Mouse (Mus musculus): ENCODE results near the gene Dync1i1. TPM values are rescaled to one million over a fixed set of nuclear protein-coding genes. Genes with fewer than 3 reads are reported as not detected.
A peak's percentile ranks its signal among the peaks of the same experiment; 100 is the strongest.

Dync1i1 gene
- polyA plus RNA-seq, 1 experiment = 202 TPM

GRCm38 (mm10) chr6:5966376-5966775 lies 240.9 kb downstream of the Dync1i1 start:
- H3K4me1 ChIP-seq (ENCODE audit: control insufficient read depth, insufficient read depth, low read length) = 0 out of 2 replicates have a peak, but pooled peaks cover 4% of the 10 kb centered on the region
- no peaks in the 10 kb centered on the region for H3K27me3 ChIP-seq (ENCODE audit: control insufficient read depth, insufficient read depth, low read length)
- 85% methylated on average over 7 of the region's 7 CpGs for WGBS
- H3K4me3 ChIP-seq (replicated peaks; ENCODE audit: insufficient read depth, low read depth, low read length) = no peak overlapping the region
- TF ChIP-seq CTCF (IDR thresholded peaks at IDR 0.05; ENCODE audit: borderline replicate concordance, insufficient read depth, low read depth, low read length) (no peak), POLR2A (IDR thresholded peaks at IDR 0.05; ENCODE audit: borderline replicate concordance, insufficient read depth, low read length) (no peak)
- H3K27ac ChIP-seq (ENCODE audit: insufficient read depth, low read length) = no peak overlapping the region
- DNase-seq = no peak

DNA sequence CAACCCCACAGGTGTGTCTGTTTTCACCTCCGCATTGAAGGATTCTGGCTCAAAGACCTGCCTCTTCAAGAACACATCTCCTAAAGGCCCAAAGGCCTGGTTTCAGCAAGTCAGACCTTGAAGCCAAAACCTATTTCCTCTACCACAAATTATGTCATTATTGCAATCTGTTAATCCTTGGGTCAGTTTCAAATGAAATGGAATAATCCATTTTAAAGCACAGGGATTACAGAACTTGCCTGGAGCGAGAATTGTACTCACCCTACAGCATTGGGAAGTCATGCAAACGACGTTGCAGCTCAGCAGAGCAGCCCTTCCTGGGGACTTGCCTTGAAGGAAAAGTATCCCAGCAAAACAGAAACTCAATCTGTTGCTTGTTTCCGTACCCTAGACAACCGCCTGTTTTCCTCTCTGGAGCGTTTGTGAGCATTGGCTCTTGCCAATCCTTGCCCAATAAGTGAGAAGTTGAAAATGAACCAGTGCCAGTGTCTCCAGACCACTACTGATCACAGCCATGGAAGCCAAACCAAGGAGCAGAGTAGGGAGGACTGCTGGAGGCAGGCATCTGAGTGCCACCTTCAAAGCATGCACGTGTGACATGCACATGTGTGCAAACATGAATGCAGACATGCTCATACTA lies 241.5 kb downstream of the Dync1i1 start:
- no peak overlapping the region for H3K4me3 ChIP-seq (replicated peaks; ENCODE audit: insufficient read depth, low read depth, low read length)
- TF ChIP-seq CTCF (IDR thresholded peaks at IDR 0.05; ENCODE audit: borderline replicate concordance, insufficient read depth, low read depth, low read length) (no peak), POLR2A (IDR thresholded peaks at IDR 0.05; ENCODE audit: borderline replicate concordance, insufficient read depth, low read length) (no peak)
- WGBS = 43% methylated on average over 8 of the region's 8 CpGs
- no peak overlapping the region for H3K27ac ChIP-seq (ENCODE audit: insufficient read depth, low read length)
- 0 out of 2 replicates have a peak, but pooled peaks cover 4% of the 10 kb centered on the region for H3K4me1 ChIP-seq (ENCODE audit: control insufficient read depth, insufficient read depth, low read length)
- DNase-seq = peak in 1 of 2 experiments; percentile 19
- H3K27me3 ChIP-seq (ENCODE audit: control insufficient read depth, insufficient read depth, low read length) = no peaks in the 10 kb centered on the region

DNA sequence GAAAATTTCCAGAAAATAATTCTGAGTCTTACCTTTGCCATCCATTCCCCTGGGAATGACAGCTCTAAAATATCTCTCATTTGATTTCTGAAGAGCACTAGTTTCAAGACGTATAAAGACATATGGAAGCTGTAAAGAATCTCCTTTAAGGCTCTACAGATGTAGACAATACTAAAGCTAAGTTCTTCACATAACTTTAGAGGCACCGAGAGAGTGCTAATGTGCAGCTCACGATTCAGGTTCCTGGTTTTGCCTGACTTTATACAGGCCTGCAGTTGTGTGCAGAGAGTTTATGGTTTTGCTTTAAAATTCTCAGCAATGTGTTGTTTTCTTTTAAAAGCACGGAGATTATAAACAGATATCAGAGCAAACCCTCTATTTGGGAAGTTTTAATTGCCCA lies 242.1 kb downstream of the Dync1i1 start:
- DNase-seq = no peak

GRCm38 (mm10) chr6:5969613-5970012 lies 244.2 kb downstream of the Dync1i1 start:
- WGBS = 94% methylated on average over 8 of the region's 8 CpGs
- no peak for DNase-seq
- Histone ChIP-seq H3K4me1 (ENCODE audit: control insufficient read depth, insufficient read depth, low read length) (0 out of 2 replicates have a peak, but pooled peaks cover 4% of the 10 kb centered on the region), H3K27ac (ENCODE audit: insufficient read depth, low read length) (no peak overlapping the region), H3K4me3 (replicated peaks; ENCODE audit: insufficient read depth, low read depth, low read length) (no peak overlapping the region), H3K27me3 (ENCODE audit: control insufficient read depth, insufficient read depth, low read length) (no peaks in the 10 kb centered on the region)
- TF ChIP-seq POLR2A (IDR thresholded peaks at IDR 0.05; ENCODE audit: borderline replicate concordance, insufficient read depth, low read length) (no peak), CTCF (IDR thresholded peaks at IDR 0.05; ENCODE audit: borderline replicate concordance, insufficient read depth, low read depth, low read length) (no peak)

More for the DNA sequence above, 242.1 kb downstream of the Dync1i1 start:
- TF ChIP-seq POLR2A (IDR thresholded peaks at IDR 0.05; ENCODE audit: borderline replicate concordance, insufficient read depth, low read length) = no peak
- no peak overlapping the region for H3K4me3 ChIP-seq (replicated peaks; ENCODE audit: insufficient read depth, low read depth, low read length)
- no peaks in the 10 kb centered on the region for H3K27me3 ChIP-seq (ENCODE audit: control insufficient read depth, insufficient read depth, low read length)
- H3K4me1 ChIP-seq (ENCODE audit: control insufficient read depth, insufficient read depth, low read length) = 0 out of 2 replicates have a peak, but pooled peaks cover 4% of the 10 kb centered on the region
- 91% methylated on average over 4 of the region's 4 CpGs for WGBS
- no peak overlapping the region for H3K27ac ChIP-seq (ENCODE audit: insufficient read depth, low read length)

DNA sequence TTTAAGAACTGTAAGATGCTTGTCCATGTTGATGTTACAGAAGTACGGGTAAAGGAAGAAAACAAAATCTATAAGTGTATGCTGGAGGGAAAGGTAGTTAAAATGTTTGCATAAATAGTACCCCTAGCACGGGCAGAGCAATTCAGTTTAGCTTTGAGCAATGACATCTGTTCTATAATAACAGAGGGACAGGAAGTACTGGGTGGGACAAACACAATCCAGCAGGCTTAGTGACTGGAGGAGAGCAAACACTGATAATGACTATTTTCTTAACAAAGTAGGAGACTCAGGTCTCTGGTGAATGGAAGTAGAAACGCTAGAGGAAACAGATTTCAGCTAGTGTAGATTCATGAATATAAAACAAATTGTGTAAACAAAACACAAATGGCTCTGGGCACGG lies 250.8 kb downstream of the Dync1i1 start:
- H3K4me3 ChIP-seq (replicated peaks; ENCODE audit: insufficient read depth, low read depth, low read length) = no peak overlapping the region
- 79% methylated on average over 4 of the region's 4 CpGs for WGBS
- no peaks in the 10 kb centered on the region; the same call in 1 of the 2 replicates for H3K27me3 ChIP-seq (ENCODE audit: control insufficient read depth, insufficient read depth, low read length)
- H3K4me1 ChIP-seq (ENCODE audit: control insufficient read depth, insufficient read depth, low read length) = no peaks in the 10 kb centered on the region
- TF ChIP-seq CTCF (IDR thresholded peaks at IDR 0.05; ENCODE audit: borderline replicate concordance, insufficient read depth, low read depth, low read length) (no peak), POLR2A (IDR thresholded peaks at IDR 0.05; ENCODE audit: borderline replicate concordance, insufficient read depth, low read length) (no peak)
- no peak for DNase-seq
- no peak overlapping the region for H3K27ac ChIP-seq (ENCODE audit: insufficient read depth, low read length)

GRCm38 (mm10) chr6:5977238-5977920 lies 251.9 kb downstream of the Dync1i1 start:
- TF ChIP-seq POLR2A (IDR thresholded peaks at IDR 0.05; ENCODE audit: borderline replicate concordance, insufficient read depth, low read length) (no peak), CTCF (IDR thresholded peaks at IDR 0.05; ENCODE audit: borderline replicate concordance, insufficient read depth, low read depth, low read length) (no peak)

GRCm38 (mm10) chr6:5991243-5991642 lies 265.8 kb downstream of the Dync1i1 start:
- H3K27ac ChIP-seq (ENCODE audit: insufficient read depth, low read length) = no peak overlapping the region
- H3K4me3 ChIP-seq (replicated peaks; ENCODE audit: insufficient read depth, low read depth, low read length) = no peak overlapping the region
- peaks cover 5% of the 10 kb centered on the region for H3K4me1 ChIP-seq (ENCODE audit: control insufficient read depth, insufficient read depth, low read length)
- TF ChIP-seq CTCF (IDR thresholded peaks at IDR 0.05; ENCODE audit: borderline replicate concordance, insufficient read depth, low read depth, low read length) (no peak), POLR2A (IDR thresholded peaks at IDR 0.05; ENCODE audit: borderline replicate concordance, insufficient read depth, low read length) (no peak)
- peak in 1 of 2 experiments; percentile 47 for DNase-seq
- no peaks in the 10 kb centered on the region for H3K27me3 ChIP-seq (ENCODE audit: control insufficient read depth, insufficient read depth, low read length)
- 19% methylated on average over 6 of the region's 6 CpGs for WGBS

More at GRCm38 (mm10) chr6:5977238-5977920, 251.9 kb downstream of the Dync1i1 start:
- Histone ChIP-seq H3K27me3 (ENCODE audit: control insufficient read depth, insufficient read depth, low read length) (no peaks in the 10 kb centered on the region; the same call in 1 of the 2 replicates), H3K4me3 (replicated peaks; ENCODE audit: insufficient read depth, low read depth, low read length) (no peak overlapping the region), H3K27ac (ENCODE audit: insufficient read depth, low read length) (no peak overlapping the region), H3K4me1 (ENCODE audit: control insufficient read depth, insufficient read depth, low read length) (no peaks in the 10 kb centered on the region)
- WGBS = 83% methylated on average over 15 of the region's 15 CpGs
- DNase-seq = no peak

Measured in cerebellum, adult 2 months (tissue).